Mouse (Mus musculus) neural tube, embryonic 13.5 days (tissue): ENCODE data around the gene Zfp84. TPM values are rescaled to one million over a fixed set of nuclear protein-coding genes. Genes with fewer than 3 reads are reported as not detected.

ENCODE experiments used
- ATAC-seq: fragments of 200-750 bp; cut with Nextera tagmentation; 2 replicates; pipeline ENCODE4 v1.8.0; 2017; ENCODE audit warnings: low read depth, mild to moderate bottlenecking, moderate TSS enrichment, moderate library complexity
- H3K27ac ChIP-seq: fragments of 300-500 bp; sonication (generic); replicated peaks from 2 replicates; pipeline ENCODE4 v1.5.1; 2015; ENCODE audit warnings: moderate library complexity, mild to moderate bottlenecking, inconsistent platforms
- H3K27me3 ChIP-seq: fragments of 300-500 bp; sonication (generic); 2 replicates; pipeline ENCODE4 v1.6.1; 2015; ENCODE audit warnings: mild to moderate bottlenecking, inconsistent platforms
- H3K36me3 ChIP-seq: fragments of 300-500 bp; sonication (generic); 2 replicates; pipeline ENCODE4 v1.6.1; 2015; ENCODE audit warnings: mild to moderate bottlenecking, inconsistent platforms
- H3K4me1 ChIP-seq: fragments of 300-500 bp; sonication (generic); replicated peaks from 2 replicates; pipeline ENCODE4 v1.6.1; 2015; ENCODE audit warnings: inconsistent platforms
- H3K4me2 ChIP-seq: fragments of 300-500 bp; sonication (generic); 2 replicates; pipeline ENCODE4 v1.6.1; 2015; ENCODE audit warnings: inconsistent platforms, mild to moderate bottlenecking, moderate library complexity
- H3K4me3 ChIP-seq: fragments of 300-500 bp; sonication (generic); 2 replicates; pipeline ENCODE4 v1.5.1; 2015; ENCODE audit warnings: mild to moderate bottlenecking, inconsistent platforms
- H3K9ac ChIP-seq: fragments of 300-500 bp; sonication (generic); 2 replicates; pipeline ENCODE4 v1.6.1; 2015; ENCODE audit warnings: moderate library complexity, mild to moderate bottlenecking, inconsistent platforms
- H3K9me3 ChIP-seq: fragments of 300-500 bp; sonication (generic); 2 replicates; pipeline ENCODE4 v1.6.1; 2016; ENCODE audit warnings: inconsistent platforms
- WGBS: fragments of 180-500 bp; shearing (Covaris S2); methylation state at CpG from one replicate; pipeline ENCODE4 v1.1.7; 2015; 5-methylcytosine and 5-hydroxymethylcytosine counted together
- polyA plus RNA-seq: library from polyadenylated mRNA; unstranded; fragments of >200 nt; fragmentation: Nextera tagmentation; extraction: Ambion mirVana; gene quantifications from 2 replicates; pipeline ENCODE4 v1.2.1, GENCODE M21; 2015

The Zfp84 gene
- polyA plus RNA-seq, 1 experiment from 2014 or later = 13.3 TPM

DNA sequence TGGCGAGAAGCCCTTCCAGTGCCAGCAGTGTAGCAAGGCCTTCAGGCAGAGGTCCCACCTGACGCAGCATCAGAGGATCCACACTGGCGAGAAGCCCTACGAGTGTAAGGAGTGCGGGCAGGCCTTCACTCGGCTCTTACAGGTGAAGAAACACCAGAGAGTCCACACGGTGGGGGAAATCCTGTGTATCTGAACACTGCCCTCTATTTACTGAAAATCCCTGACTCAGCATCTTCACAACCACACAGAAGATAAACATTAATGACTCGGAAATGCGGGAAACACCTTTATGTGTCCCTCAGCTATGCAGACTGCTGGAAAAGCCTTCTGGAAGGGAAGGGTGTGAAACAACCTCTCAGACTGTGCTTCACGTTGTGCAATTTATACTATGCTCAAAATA lies 9.0 kb downstream of the Zfp84 start:
- no peaks in the 10 kb centered on the region for H3K27me3 ChIP-seq
- H3K9me3 ChIP-seq = no peaks in the 10 kb centered on the region
- WGBS = 96% methylated on average over 10 of the region's 10 CpGs
- H3K4me1 ChIP-seq = no peaks in the 10 kb centered on the region
- H3K4me2 ChIP-seq = no peak overlapping the region
- no peak overlapping the region for H3K9ac ChIP-seq
- H3K4me3 ChIP-seq = no peak overlapping the region
- H3K27ac ChIP-seq = no peak overlapping the region
- no peak for ATAC-seq
- H3K36me3 ChIP-seq = peaks cover 73% of the 10 kb centered on the region

DNA sequence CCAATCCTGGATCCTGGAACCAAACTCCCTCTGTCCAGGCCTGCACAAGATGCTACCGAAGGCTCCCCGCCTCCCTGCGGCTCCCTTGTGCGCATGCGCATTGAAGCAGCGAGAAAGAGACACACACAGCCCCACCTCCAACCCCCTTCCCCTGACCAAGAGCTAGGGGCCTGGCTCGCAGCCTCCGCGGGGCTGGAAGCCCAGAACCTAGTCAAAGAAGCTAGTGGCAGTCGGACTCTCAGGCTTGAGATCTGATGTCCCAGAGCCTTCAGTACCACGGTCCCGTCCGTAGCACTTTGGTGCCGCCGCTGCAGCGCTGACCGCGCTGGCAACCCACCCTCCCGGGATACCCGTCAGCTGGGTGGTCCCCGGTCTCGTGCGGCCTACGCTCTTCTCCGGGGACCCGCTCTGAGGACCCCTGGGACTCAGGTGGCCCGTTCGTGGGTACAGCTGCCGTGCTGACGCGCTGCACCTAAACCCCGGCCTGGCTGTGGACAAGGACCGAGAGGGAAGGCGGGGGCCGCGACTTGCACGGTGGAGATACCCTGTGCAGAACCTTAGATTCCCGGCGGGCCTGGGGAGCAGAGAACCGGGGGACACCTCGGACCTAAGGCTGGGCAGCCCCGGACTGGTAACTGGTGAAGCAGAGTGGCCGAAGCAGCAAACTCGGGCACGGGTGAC lies 15.7 kb downstream of the Zfp84 start, which contains the start of gene Zfp30:
Zfp30 (plus strand) TSS at position 128 of the 681 bp plus-strand sequence.
- peak; percentile 97 for ATAC-seq
- peaks cover 30% of the 10 kb centered on the region for H3K4me1 ChIP-seq
- H3K27ac ChIP-seq = peak within 1 kb of the TSS; percentile 95
- peak within 1 kb of the TSS; percentile 96 for H3K9ac ChIP-seq
- WGBS = under 1% methylated on average over 40 of the region's 45 CpGs
- H3K4me2 ChIP-seq = peak within 1 kb of the TSS; percentile 65
- peak within 1 kb of the TSS; percentile 95 for H3K4me3 ChIP-seq
- no peaks in the 10 kb centered on the region for H3K9me3 ChIP-seq
- H3K36me3 ChIP-seq = peaks cover 35% of the 10 kb centered on the region
- H3K27me3 ChIP-seq = no peaks in the 10 kb centered on the region

DNA sequence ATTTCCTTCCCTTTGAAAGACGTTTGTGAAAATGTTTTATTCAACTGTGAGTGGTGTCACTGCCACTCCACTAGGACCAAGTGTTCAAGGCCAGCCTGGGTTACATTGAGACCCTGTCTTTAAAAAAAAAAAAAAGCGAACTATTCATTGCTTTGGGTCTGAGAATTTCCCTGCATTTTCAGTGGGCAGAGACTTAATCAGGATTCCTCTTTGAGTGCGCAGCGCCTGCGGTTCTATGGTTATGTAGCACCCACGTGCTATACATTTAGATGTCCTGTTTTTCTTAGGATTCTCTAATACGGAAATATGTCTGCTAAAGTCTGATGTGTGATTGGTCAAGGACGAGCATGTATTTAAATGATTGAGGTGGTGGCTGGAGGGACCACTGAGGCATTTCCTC lies 16.7 kb downstream of the Zfp84 start:
- WGBS = 53% methylated on average over 8 of the region's 8 CpGs
- H3K9me3 ChIP-seq = no peaks in the 10 kb centered on the region
- H3K4me2 ChIP-seq = peak overlapping the region; percentile 65
- peaks cover 40% of the 10 kb centered on the region for H3K36me3 ChIP-seq
- peak overlapping the region; percentile 96 for H3K9ac ChIP-seq
- ATAC-seq = no peak
- H3K27ac ChIP-seq = no peak overlapping the region
- H3K4me1 ChIP-seq = peaks cover 30% of the 10 kb centered on the region
- H3K27me3 ChIP-seq = no peaks in the 10 kb centered on the region
- H3K4me3 ChIP-seq = peak overlapping the region; percentile 95

DNA sequence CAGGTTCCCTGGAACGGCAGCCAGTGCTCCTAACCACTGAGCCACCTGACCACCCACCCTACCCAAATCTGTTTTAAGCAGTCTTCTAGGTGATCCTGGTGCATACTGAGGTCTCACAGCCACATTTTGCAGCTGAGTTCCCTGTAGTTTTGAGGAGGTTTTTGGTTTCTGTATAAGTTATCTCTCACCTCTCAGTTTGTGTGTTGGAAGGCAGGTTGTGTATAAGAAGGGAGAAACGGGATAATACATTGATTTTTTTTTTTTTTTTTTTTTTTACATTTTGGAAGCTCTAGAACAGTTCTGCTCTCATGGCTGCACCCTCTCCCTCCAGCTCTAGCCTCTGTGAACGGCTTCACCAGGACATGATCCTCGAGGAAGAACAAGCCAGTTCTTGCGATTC lies 17.5 kb downstream of the Zfp84 start:
- Histone ChIP-seq H3K27me3 (no peaks in the 10 kb centered on the region), H3K4me2 (peak overlapping the region; percentile 65)
- 82% methylated on average over 5 of the region's 5 CpGs for WGBS

DNA sequence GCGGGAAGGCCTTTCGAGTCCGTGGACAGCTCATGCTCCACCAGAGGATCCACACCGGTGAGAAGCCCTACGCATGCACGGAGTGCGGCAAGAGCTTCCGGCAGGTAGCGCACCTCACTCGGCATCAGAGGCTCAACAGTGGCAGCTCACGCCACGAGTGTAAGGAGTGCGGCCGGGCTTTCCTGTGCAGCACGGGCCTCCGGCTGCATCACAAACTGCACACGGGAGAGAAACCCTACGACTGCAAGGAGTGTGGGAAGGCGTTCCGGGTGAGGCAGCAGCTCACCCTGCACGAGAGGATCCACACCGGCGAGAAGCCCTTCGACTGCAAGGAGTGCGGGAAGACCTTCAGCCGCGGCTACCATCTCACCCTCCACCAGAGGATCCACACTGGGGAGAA lies 24.6 kb downstream of the Zfp84 start:
- H3K9me3 ChIP-seq = peaks cover 10% of the 10 kb centered on the region
- H3K4me2 ChIP-seq = no peak overlapping the region
- H3K4me3 ChIP-seq = no peak overlapping the region
- peaks cover 74% of the 10 kb centered on the region for H3K36me3 ChIP-seq
- no peak for ATAC-seq
- no peaks in the 10 kb centered on the region for H3K4me1 ChIP-seq
- no peak overlapping the region for H3K9ac ChIP-seq
- WGBS = 29% methylated on average over 27 of the region's 27 CpGs
- peaks cover 20% of the 10 kb centered on the region for H3K27me3 ChIP-seq
- no peak overlapping the region for H3K27ac ChIP-seq

More for the DNA sequence above, 17.5 kb downstream of the Zfp84 start:
- Histone ChIP-seq H3K27ac (no peak overlapping the region), H3K4me1 (peaks cover 30% of the 10 kb centered on the region), H3K4me3 (peak overlapping the region; percentile 95), H3K9me3 (no peaks in the 10 kb centered on the region), H3K36me3 (peaks cover 44% of the 10 kb centered on the region), H3K9ac (peak overlapping the region; percentile 96)
- no peak for ATAC-seq

DNA sequence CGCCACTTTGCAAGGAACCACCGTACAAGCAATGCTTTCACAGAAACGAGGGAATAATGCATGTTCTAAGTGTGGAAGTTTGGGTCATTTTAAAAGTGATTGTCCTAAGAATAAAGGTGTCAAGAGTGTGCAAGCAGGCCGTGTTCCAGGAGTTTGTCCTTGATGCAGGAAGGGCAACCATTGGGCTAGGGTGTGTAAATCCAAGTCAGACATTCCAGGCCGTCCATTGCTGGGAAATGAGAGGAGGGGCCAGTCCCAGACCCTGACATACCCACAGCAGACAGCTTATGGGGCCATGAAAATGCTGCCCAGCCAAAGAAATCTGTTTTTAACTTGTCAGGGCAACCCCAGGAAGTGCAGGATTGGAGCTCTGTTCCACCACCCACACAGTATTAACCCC lies 38.7 kb downstream of the Zfp84 start:
- Histone ChIP-seq H3K4me1 (no peaks in the 10 kb centered on the region), H3K4me3 (no peak overlapping the region), H3K9ac (no peak overlapping the region), H3K9me3 (peaks cover 9% of the 10 kb centered on the region; the same call in 1 of the 2 replicates), H3K36me3 (peaks cover 7% of the 10 kb centered on the region; the same call in 1 of the 2 replicates), H3K27ac (no peak overlapping the region), H3K27me3 (no peaks in the 10 kb centered on the region), H3K4me2 (no peak overlapping the region)
- ATAC-seq = no peak
- 81% methylated on average over 5 of the region's 5 CpGs for WGBS

DNA sequence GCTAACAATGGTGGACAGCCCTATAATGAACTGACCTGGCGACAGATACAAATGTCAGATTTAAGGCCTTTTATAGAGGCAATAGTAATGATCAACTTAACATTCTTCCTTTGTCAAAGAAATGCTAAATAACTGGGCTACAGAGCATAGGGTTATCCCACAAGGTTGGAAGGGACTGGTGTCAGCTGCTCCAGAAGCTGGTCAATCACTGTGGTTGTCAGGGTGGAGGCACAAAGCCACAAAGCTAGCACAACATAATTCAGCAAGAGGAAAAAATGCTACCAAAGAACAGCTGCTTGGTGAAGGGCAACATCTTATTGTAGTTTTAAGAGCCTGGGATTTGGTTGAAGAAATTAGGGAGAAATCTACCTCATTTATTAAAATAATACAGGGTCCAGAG lies 43.9 kb downstream of the Zfp84 start:
- Histone ChIP-seq H3K27ac (no peak overlapping the region), H3K4me3 (no peak overlapping the region), H3K4me2 (no peak overlapping the region), H3K4me1 (peaks cover 23% of the 10 kb centered on the region), H3K27me3 (no peaks in the 10 kb centered on the region), H3K9me3 (peaks cover 9% of the 10 kb centered on the region; the same call in 1 of the 2 replicates), H3K36me3 (peaks cover 7% of the 10 kb centered on the region; the same call in 1 of the 2 replicates), H3K9ac (no peak overlapping the region)
- ATAC-seq = no peak
- WGBS = 80% methylated on average over 1 of the region's 1 CpGs

DNA sequence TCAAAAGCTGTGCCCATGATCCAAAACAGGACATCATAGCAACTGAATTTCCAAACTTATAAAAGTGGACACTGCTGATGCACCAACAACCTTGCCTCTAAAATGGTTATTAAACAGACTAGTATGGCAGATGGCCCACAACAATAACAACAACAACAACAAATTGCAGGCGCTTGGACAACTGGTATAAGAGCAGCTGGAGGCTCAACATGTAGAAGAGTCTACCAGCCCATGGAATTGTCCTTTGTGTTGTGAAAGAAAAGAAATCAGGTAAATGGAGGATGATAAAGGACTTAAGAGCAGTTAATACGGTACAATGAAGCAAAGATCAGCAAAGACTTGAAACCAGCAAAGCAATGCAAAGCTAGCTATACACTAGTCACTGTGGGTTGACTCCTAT lies 46.0 kb downstream of the Zfp84 start:
- no peak for ATAC-seq
- WGBS = 94% methylated on average over 2 of the region's 2 CpGs
- H3K36me3 ChIP-seq = peaks cover 7% of the 10 kb centered on the region; the same call in 1 of the 2 replicates
- no peaks in the 10 kb centered on the region for H3K27me3 ChIP-seq
- peak overlapping the region; percentile 68 for H3K4me3 ChIP-seq
- H3K27ac ChIP-seq = no peak overlapping the region
- H3K9me3 ChIP-seq = peaks cover 6% of the 10 kb centered on the region; the same call in 1 of the 2 replicates
- peak overlapping the region; percentile 82 for H3K4me2 ChIP-seq
- H3K9ac ChIP-seq = no peak overlapping the region
- H3K4me1 ChIP-seq = peaks cover 40% of the 10 kb centered on the region

DNA sequence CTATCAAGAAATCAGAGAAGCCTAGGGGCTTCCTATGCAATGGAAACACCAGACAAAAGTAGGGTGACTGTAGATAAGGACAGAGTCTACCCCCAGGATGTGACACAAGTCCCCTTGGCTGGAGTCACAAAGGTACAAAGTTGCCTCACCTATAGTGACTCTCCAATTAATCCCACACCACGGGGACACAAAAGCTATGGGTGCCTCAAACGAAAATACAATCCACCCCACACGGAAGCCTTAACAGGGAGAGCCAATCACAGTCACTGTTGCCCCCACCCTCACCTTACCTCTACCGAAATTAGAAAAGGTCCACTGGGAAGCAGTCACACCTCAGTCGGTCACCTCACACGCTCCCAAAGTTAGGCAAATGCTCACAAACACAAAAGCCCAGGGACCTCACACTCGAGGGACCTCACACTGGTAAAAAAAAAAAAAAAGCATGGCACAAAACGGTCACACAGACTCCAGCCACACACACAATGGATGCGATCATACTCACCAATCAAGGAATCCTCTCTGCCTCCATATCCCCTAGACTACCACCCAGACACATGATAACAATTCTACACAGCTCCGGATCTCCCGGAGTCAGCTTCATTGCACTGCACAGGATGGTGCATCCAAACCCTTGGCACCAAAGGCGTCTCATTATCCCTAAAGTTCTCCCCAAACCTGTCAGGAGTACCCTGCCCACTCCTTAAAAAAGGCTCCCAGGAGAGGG lies 46.9 kb downstream of the Zfp84 start:
- Histone ChIP-seq H3K4me1 (peaks cover 44% of the 10 kb centered on the region), H3K4me3 (peak overlapping the region; percentile 68), H3K9ac (peak overlapping the region; percentile 82), H3K36me3 (peaks cover 7% of the 10 kb centered on the region; the same call in 1 of the 2 replicates), H3K27me3 (no peaks in the 10 kb centered on the region), H3K27ac (peak overlapping the region; percentile 88), H3K9me3 (peaks cover 4% of the 10 kb centered on the region; the same call in 1 of the 2 replicates), H3K4me2 (peak overlapping the region; percentile 82)
- 3% methylated on average over 12 of the region's 12 CpGs for WGBS
- peak; percentile 65 for ATAC-seq

DNA sequence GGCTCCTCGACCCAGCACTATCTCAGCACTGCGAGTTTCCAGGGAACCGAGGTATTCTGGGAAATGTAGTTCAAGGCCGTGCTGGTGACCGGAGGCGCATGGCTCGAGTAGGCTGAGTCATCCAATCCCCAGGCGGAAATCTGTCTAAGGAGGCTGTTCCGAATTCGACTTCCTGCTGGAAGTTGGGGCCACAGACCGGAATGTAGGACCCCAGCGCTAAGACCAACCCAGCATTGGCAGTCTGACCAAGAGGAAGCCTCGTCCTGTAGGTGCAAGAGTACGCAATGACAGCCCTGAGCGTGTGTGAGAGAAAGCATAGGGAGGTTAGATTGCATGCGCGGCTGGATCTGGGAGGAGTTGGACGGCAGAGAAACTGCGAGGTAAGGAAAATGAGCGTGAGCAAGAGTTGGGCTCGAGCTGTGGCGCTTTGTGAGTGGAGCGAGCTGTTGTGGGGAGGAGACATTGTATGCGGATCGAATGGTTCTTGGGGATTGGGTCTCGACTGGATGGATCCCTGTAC lies 47.6 kb downstream of the Zfp84 start, which contains the start of gene Zfp790:
Zfp790 (plus strand) TSS at position 205 of the 520 bp plus-strand sequence.
- H3K4me3 ChIP-seq = peak within 1 kb of the TSS; percentile 68
- H3K4me2 ChIP-seq = peak within 1 kb of the TSS; percentile 82
- H3K36me3 ChIP-seq = peaks cover 10% of the 10 kb centered on the region; the same call in 1 of the 2 replicates
- WGBS = under 1% methylated on average over 26 of the region's 26 CpGs
- peaks cover 44% of the 10 kb centered on the region for H3K4me1 ChIP-seq
- peak within 1 kb of the TSS; percentile 82 for H3K9ac ChIP-seq
- no peaks in the 10 kb centered on the region for H3K9me3 ChIP-seq
- peak; percentile 94 for ATAC-seq
- peak within 1 kb of the TSS; percentile 88 for H3K27ac ChIP-seq
- H3K27me3 ChIP-seq = no peaks in the 10 kb centered on the region

DNA sequence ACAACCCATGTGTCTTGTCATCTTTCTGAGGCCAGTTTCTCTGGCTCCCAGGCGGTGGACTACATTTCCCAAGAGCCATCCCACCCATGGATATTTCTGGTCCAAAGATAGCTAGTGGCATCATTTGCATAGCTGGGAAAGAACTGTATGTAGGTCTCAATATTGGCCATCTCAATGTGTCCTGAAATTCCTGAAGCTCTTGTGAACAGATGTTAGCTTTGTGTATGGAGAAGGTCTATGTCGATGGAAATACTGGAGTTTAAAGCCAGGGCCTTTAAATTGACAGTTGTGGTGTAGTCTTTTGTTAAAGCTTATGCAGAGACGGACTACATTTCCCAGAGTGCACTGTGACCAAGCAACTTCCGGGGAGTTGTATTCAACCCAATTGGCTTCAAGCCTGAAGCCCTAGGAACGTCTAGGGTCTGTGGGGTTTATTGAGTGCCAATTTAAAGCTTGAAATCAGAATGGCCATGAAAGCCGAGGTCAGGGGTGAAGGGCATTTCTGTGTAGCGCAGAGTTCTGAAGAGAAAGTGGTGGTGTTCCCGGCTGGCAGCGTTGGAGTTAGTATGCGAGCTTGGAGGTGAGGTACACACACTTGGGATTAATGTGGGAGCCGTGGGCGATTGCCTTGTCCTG lies 50.4 kb downstream of the Zfp84 start:
- peak; percentile 75 for ATAC-seq
- peak overlapping the region; percentile 73 for H3K9ac ChIP-seq
- peaks cover 44% of the 10 kb centered on the region for H3K4me1 ChIP-seq
- WGBS = 2% methylated on average over 12 of the region's 12 CpGs
- H3K27ac ChIP-seq = peak overlapping the region; percentile 70
- H3K4me3 ChIP-seq = peak overlapping the region; percentile 60
- H3K36me3 ChIP-seq = peaks cover 30% of the 10 kb centered on the region
- no peaks in the 10 kb centered on the region for H3K27me3 ChIP-seq
- peak overlapping the region; percentile 82 for H3K4me2 ChIP-seq
- no peaks in the 10 kb centered on the region for H3K9me3 ChIP-seq
